Mouse (Mus musculus) right cerebral cortex, postnatal 14 days (tissue): ENCODE measurements around the gene Loxl3.
A peak's percentile ranks its signal among the peaks of the same experiment; 100 is the strongest.

Experiments used
- DNase-seq: peaks from one replicate; pipeline ENCODE4 v3.0.0; 2022

Loxl3 gene

GRCm38 (mm10) chr6:83019044-83019443, 14.9 kb upstream of the Loxl3 start:
- DNase-seq, result no peak

GRCm38 (mm10) chr6:83020121-83020520, 13.9 kb upstream of the Loxl3 start:
- DNase-seq, result no peak

- DNase-seq, result no peak
These were observed 13.0 kb upstream of the Loxl3 start for GRCm38 (mm10) chr6:83020836-83021593.

- no peak for DNase-seq
These were observed 11.0 kb upstream of the Loxl3 start for GRCm38 (mm10) chr6:83023008-83023407.

GRCm38 (mm10) chr6:83023786-83024185, 10.2 kb upstream of the Loxl3 start:
- no peak for DNase-seq

- DNase-seq, result no peak
These were observed 9.6 kb upstream of the Loxl3 start for GRCm38 (mm10) chr6:83024421-83024820.

GRCm38 (mm10) chr6:83025221-83025620, 8.8 kb upstream of the Loxl3 start:
- DNase-seq, result no peak

- DNase-seq, result no peak
These were observed 6.7 kb upstream of the Loxl3 start for GRCm38 (mm10) chr6:83027293-83027692.

GRCm38 (mm10) chr6:83027706-83028105, 6.3 kb upstream of the Loxl3 start:
- DNase-seq, result no peak

- no peak for DNase-seq
These were observed 4.2 kb upstream of the Loxl3 start for GRCm38 (mm10) chr6:83029777-83030176.

- DNase-seq, result no peak
These were observed 2.9 kb upstream of the Loxl3 start for GRCm38 (mm10) chr6:83031111-83031510.

- no peak for DNase-seq
These were observed 1.9 kb upstream of the Loxl3 start for GRCm38 (mm10) chr6:83031921-83032590.

- no peak for DNase-seq
These were observed 1.2 kb upstream of the Loxl3 start for GRCm38 (mm10) chr6:83032769-83033191.

- no peak for DNase-seq
These were observed 586 bp downstream of the Loxl3 start for GRCm38 (mm10) chr6:83034463-83035055.

GRCm38 (mm10) chr6:83037188-83037587, 3.2 kb downstream of the Loxl3 start:
- DNase-seq, result no peak

- DNase-seq, result peak; percentile 84
These were observed 4.6 kb downstream of the Loxl3 start for GRCm38 (mm10) chr6:83038496-83039012.

- no peak for DNase-seq
These were observed 6.6 kb downstream of the Loxl3 start for GRCm38 (mm10) chr6:83040601-83041000.

GRCm38 (mm10) chr6:83043561-83043960, 9.6 kb downstream of the Loxl3 start:
- DNase-seq, result no peak

GRCm38 (mm10) chr6:83043993-83044392, 10.0 kb downstream of the Loxl3 start:
- no peak for DNase-seq

GRCm38 (mm10) chr6:83044742-83045141, 10.8 kb downstream of the Loxl3 start:
- no peak for DNase-seq

- DNase-seq, result no peak
These were observed 15.4 kb downstream of the Loxl3 start for GRCm38 (mm10) chr6:83049367-83049766.

GRCm38 (mm10) chr6:83053136-83053960, 19.4 kb downstream of the Loxl3 start:
- DNase-seq, result peak; percentile 56
